Mouse (Mus musculus) adrenal gland, postnatal 25 days (tissue): ENCODE measurements at regions not wholly inside any gene's neighbourhood (a gene's known extent, or its start where the extent isn't known, plus 50 kb on each side); places are given as distances from the start of the nearest gene placed in this dataset.

Experiments
- DNase-seq: peaks from one replicate; pipeline ENCODE4 v3.0.0; 2021; ENCODE audit warnings: mixed read lengths

GRCm38 (mm10) chr11:20930045-20930444, 99.2 kb upstream of the Lgalsl start:
- no peak for DNase-seq

GRCm38 (mm10) chr11:20930573-20930972, 99.7 kb upstream of the Lgalsl start:
- DNase-seq = no peak

GRCm38 (mm10) chr11:20934191-20935062, 103.6 kb upstream of the Lgalsl start:
- no peak for DNase-seq

GRCm38 (mm10) chr11:20935063-20935370, 104.2 kb upstream of the Lgalsl start:
- no peak for DNase-seq

- no peak for DNase-seq
Observed at GRCm38 (mm10) chr11:20935910-20936309, 105.1 kb upstream of the Lgalsl start.

- no peak for DNase-seq
Observed at GRCm38 (mm10) chr11:20936996-20937395, 106.1 kb upstream of the Lgalsl start.

- DNase-seq = no peak
Observed at GRCm38 (mm10) chr11:20937942-20938341, 107.1 kb upstream of the Lgalsl start.

GRCm38 (mm10) chr11:20939644-20940043, 108.8 kb upstream of the Lgalsl start:
- DNase-seq = no peak

GRCm38 (mm10) chr11:20941546-20941945, 110.7 kb upstream of the Lgalsl start:
- DNase-seq = no peak

GRCm38 (mm10) chr11:20955561-20955960, 124.7 kb upstream of the Lgalsl start:
- DNase-seq = no peak

GRCm38 (mm10) chr11:20957766-20958165, 126.9 kb upstream of the Lgalsl start:
- no peak for DNase-seq

- no peak for DNase-seq
Observed at GRCm38 (mm10) chr11:20958233-20958632, 127.4 kb upstream of the Lgalsl start.

- no peak for DNase-seq
Observed at GRCm38 (mm10) chr11:20960066-20960465, 129.2 kb upstream of the Lgalsl start.

- DNase-seq = no peak
Observed at GRCm38 (mm10) chr11:20960750-20961149, 129.9 kb upstream of the Lgalsl start.

GRCm38 (mm10) chr11:20961626-20962025, 129.5 kb upstream of the Peli1 start:
- DNase-seq = no peak

GRCm38 (mm10) chr11:20965575-20966239, 125.4 kb upstream of the Peli1 start:
- no peak for DNase-seq

GRCm38 (mm10) chr11:20967321-20967984, 123.6 kb upstream of the Peli1 start:
- no peak for DNase-seq

- no peak for DNase-seq
Observed at GRCm38 (mm10) chr11:20968341-20968740, 122.8 kb upstream of the Peli1 start.

GRCm38 (mm10) chr11:20973141-20973540, 118.0 kb upstream of the Peli1 start:
- DNase-seq = no peak

GRCm38 (mm10) chr11:20981588-20981987, 109.5 kb upstream of the Peli1 start:
- DNase-seq = no peak

- DNase-seq = no peak
Observed at GRCm38 (mm10) chr11:20982010-20982409, 109.1 kb upstream of the Peli1 start.

- no peak for DNase-seq
Observed at GRCm38 (mm10) chr11:20982500-20982899, 108.6 kb upstream of the Peli1 start.

GRCm38 (mm10) chr11:20985069-20985759, 105.9 kb upstream of the Peli1 start:
- DNase-seq = no peak
